Mouse (Mus musculus) v-Abl transformed pro-B cells (cell line): ENCODE measurements around the gene Mtch1.

ENCODE experiments used
- in situ Hi-C, 2 experiments: fragments of 400-800 bp; cut with MboI; formaldehyde crosslinking; loops; one replicate each; pipeline ENCODE4 v1.15.1; 2025; ENCODE audit not compliant: unreplicated experiment in 2 of 2

The Mtch1 gene

DNA sequence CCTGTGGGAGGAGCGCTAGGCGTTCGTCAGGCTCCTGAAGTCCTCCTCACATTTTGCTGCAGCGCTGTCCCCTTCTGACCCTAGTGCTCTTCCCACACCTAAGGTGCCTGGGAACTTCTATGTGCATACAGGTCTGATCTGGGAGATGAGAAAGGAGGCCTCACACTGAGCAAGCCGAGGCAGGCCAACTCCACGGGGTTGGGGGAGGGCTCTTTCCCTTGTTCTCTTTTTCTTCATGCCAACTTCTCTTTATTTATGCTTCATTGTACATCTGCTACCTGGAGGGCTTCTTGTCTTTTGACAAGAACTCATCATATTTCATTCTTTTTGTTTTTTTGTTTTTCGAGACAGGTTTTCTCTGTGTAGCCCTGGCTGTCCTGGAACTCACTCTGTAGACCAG is 55.9 kb downstream of the Mtch1 start:
- in situ Hi-C loops: no loop called here

DNA sequence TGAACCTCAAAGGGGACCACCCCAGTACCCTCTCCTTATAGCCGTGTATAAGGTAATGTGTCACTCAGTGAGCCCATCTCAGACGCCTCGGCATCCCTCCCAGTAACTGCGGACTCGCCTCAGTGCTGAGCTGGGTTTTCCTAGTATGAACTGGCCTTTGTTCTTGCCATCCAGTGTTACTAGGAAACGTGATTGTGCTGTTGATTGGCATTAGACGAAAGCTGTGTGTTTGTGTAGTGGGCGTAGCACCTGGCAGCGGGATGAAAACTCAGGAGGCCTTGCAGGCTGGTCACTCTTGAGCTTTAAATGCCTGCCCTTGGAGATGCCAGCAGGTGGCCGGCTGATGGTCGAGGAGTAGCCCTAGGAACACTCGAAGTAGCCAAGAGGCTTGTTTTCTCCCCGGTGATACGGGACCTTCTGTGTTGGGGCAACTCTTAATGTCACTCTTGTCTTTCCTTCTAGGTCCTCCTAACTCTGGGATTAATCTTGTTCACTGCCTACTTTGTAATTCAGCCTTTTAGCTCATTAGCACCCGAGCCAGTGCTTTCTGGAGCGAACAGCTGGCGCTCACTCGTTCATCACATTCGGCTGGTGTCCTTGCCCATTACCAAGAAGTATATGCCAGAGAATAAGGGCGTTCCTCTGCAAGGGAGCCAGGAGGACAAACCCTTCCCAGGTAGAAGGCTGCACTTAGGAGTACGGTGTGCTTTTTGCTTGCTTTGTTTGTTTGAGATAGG is 65.3 kb downstream of the Mtch1 start:
- in situ Hi-C loops: no loop called here
